Mouse (Mus musculus) kidney, postnatal 36 days (tissue): ENCODE measurements at regions not wholly inside any gene's neighbourhood (a gene's known extent, or its start where the extent isn't known, plus 50 kb on each side); places are given as distances from the start of the nearest gene placed in this dataset.

ENCODE experiments used
- DNase-seq, 2 experiments: peaks; one replicate each; pipeline ENCODE4 v3.0.0; 2021 to 2022; ENCODE audit warnings: mixed read lengths in 2 of 2

GRCm38 (mm10) chr8:80253541-80253940 lies 195.7 kb upstream of the Hhip start:
- no peak for DNase-seq

- DNase-seq = no peak
Measured at GRCm38 (mm10) chr8:80251595-80251994, 193.8 kb upstream of the Hhip start.

- no peak for DNase-seq
Measured at GRCm38 (mm10) chr8:80250305-80251161, 192.7 kb upstream of the Hhip start.

GRCm38 (mm10) chr8:80249762-80250161 lies 192.0 kb upstream of the Hhip start:
- no peak for DNase-seq

- no peak for DNase-seq
Measured at GRCm38 (mm10) chr8:80239879-80240278, 182.1 kb upstream of the Hhip start.

- DNase-seq = no peak
Measured at GRCm38 (mm10) chr8:80210361-80210760, 152.6 kb upstream of the Hhip start.

- DNase-seq = no peak
Measured at GRCm38 (mm10) chr8:80204678-80205654, 147.2 kb upstream of the Hhip start.

- no peak for DNase-seq
Measured at GRCm38 (mm10) chr8:80203769-80204677, 146.2 kb upstream of the Hhip start.

- no peak for DNase-seq
Measured at GRCm38 (mm10) chr8:80197680-80198079, 139.9 kb upstream of the Hhip start.

- DNase-seq = no peak
Measured at GRCm38 (mm10) chr8:80190510-80190908, 132.7 kb upstream of the Hhip start.

GRCm38 (mm10) chr8:80189797-80190509 lies 132.1 kb upstream of the Hhip start:
- DNase-seq = no peak

GRCm38 (mm10) chr8:80185286-80185685 lies 127.5 kb upstream of the Hhip start:
- DNase-seq = no peak

GRCm38 (mm10) chr8:80168688-80169087 lies 110.9 kb upstream of the Hhip start:
- DNase-seq = no peak

- DNase-seq = peak; percentile 16 to 40
Measured at GRCm38 (mm10) chr8:80149458-80150083, 91.8 kb upstream of the Hhip start.

GRCm38 (mm10) chr8:80147929-80148328 lies 90.1 kb upstream of the Hhip start:
- no peak for DNase-seq

GRCm38 (mm10) chr8:80138481-80138880 lies 80.7 kb upstream of the Hhip start:
- DNase-seq = no peak

- DNase-seq = no peak
Measured at GRCm38 (mm10) chr8:80120378-80120965, 62.7 kb upstream of the Hhip start.

GRCm38 (mm10) chr8:80117328-80117727 lies 59.5 kb upstream of the Hhip start:
- no peak for DNase-seq
